Mouse (Mus musculus): Measurements from ENCODE around the gene Klrd1. TPM values are rescaled to one million over a fixed set of nuclear protein-coding genes. Genes with fewer than 3 reads are reported as not detected.
"Not testable (repeated sequence)": the region's sequence is repeated elsewhere in the genome, so short reads cannot be mapped to it uniquely, and the experiment has no call there.

Gene Klrd1
- not detected for total RNA-seq (2021)
- long read RNA-seq, experiment 1: 0 reads
- long read RNA-seq, experiment 2: 0 reads

DNA sequence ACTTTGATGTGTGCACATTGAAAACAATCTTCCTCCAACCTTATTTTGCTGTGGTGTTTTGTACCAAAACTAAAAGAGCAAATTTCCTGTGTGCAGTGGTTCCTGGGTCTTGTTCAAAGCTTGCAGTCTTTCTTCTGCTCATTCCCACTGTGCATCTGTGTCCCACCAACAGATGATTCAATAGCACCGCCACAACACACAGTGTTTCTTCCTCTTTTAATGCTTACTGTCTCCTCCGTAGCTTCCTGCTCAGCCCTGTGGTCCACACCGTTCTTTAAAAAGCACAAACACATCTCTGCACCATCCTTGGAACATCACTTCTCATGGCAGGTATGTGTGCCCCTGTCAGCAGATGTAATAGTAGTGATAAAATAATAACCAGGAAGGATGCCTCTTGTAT lies at the start of gene Klrd1:
Gene Klrd1 (plus strand): TSS at position 275 of the 400 bp plus-strand sequence.
- DNase-seq: no peak

DNA sequence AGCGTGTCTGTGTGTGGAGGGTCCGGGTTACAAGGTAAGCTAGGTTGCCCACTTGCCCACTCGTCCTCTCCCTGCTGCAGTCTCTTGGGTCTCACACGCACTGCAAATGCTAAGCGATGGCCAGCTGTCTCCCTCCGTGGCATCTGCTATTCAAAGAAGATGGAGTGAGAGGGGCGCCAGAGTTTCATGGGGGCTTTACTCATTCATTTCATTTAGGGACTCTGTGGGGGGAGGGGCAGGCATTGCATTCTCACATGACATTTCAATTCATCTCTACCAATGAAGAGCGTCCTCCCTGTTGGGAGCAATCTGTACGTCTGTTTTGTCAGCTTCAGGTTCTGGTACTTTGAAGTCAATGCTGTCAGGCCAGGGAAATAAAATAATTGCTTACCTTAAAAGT lies 49.7 kb upstream of the Klrd1 start:
- DNase-seq: no peak

DNA sequence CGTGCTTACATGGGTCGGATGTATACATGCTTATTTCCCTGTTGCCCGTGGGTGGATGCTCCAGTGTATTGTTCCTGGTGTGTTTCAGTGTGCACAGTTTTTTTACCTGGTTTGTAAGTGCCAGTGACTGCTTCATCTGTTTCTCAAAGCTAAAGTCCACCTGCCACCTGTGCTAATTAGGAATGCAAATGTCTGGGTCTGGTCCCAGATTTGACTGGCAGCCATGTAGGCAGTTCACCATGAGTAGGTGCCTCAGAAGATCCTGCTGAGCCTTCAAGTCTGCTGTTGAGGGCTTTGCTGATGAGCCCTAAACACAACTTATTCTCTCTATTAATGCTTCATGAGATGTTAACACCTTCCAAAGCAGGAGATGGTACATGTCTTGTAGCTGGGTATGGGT lies 49.0 kb upstream of the Klrd1 start:
- no peak for DNase-seq

DNA sequence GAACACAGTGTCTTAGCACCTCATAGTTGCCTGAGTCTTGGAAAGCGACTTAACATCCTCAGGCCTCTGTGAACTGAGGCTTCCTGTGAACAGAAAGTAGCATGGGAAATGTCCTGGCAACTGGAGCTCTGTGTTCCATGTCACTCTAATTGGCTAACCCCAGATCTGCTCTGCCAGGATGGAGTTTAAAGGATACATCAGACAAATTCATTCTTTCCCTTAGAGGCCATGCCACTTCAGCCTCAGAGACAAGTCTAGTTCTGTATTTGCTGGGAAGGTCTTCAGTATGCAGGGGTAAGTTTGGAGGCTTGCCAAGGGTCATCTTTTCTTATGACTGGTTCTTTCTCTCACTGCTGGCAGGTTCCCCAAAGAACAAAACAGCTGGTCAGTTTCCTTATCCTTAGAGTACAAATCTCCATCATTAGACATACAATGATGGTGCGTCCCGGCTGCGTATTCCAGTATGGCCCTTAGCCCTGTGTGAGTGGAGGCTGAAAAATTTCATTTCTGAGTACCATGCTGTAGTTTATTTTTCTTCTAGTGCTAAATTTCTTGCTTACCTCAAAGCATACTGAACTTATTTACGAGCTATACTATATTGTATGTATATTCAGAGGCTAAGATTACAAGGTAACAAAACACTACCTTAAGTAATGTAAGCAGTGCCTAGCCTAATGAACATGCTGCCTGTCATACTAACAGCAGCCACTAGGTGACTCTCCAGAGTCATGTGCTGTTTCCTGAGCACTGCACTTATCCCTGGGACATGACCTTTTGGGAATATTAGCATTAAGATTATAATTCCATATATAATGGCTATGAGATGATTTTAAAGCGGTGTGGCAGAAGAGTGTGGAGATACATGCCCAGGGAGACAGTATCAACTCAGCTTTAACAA lies 47.6 kb upstream of the Klrd1 start:
- DNase-seq: no peak

DNA sequence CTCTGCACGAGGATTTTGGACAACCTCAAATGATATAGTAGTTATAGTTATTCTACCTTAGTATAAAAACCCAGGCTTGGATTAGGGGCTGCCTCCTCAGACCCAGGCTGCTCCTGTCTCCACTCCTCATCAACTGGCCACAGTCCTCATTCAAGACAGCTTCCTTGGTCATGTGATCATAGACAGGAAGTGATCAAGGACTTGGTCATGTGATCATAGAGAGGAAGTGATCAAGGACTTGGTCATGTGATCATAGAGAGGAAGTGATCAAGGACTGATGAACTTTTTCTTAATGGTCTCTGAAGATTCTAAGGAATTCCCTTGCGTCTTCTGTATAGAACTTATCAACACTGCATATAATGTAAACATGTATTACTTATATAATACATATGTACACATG lies 44.3 kb upstream of the Klrd1 start:
- no peak for DNase-seq

DNA sequence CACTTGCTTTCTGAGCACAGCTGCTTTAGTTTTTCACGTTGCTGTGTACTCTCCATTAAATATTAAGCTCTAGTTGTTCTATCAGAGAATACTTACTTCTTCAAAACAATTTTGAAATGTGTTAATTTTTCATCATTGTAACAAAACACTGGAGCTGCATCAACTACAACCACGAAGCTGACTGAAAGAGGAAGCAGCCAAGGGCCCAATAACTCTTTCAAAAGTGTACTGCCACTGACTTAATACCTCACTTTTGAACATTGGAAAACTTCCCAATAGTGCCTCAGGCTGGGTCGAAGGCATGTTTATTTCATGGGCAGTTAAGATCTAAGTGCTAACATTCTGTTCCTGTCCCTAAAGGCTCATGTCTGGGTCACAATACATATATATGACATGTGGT lies 43.6 kb upstream of the Klrd1 start:
- DNase-seq: no peak

DNA sequence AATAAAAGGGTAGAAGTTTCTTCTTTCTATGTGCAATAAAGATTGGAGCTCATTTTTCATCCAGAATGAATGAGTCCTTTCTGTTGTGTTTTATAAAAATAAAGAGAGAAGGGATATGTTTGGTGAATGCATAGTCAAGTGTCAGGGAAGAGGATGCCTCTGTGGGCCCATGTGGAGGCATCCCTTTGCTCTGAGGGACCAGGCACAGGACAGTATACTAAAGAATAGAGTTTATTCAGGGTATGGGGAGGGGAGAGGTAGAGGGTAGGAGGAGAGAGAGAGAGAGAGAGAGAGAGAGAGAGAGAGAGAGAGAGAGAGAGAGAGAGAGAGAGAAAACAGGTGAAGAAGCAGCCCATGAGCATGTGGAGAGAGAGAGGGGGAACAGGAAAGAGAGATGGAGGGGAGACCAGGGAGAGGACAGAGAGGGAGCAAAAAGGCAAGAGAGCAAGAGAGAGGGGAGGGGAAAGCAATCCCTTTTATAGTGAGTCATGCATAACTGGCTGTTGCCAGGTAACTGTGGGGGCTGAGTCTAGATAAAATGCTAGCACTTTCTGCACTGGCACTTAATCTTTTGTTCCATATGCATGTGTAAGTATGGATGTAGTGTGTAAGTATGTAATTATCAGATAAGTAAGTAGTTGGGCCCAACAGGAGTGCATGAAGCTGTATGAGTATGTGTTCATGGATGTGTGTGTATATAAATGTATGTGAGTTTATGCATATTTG lies 34.1 kb upstream of the Klrd1 start:
- DNase-seq: no peak

DNA sequence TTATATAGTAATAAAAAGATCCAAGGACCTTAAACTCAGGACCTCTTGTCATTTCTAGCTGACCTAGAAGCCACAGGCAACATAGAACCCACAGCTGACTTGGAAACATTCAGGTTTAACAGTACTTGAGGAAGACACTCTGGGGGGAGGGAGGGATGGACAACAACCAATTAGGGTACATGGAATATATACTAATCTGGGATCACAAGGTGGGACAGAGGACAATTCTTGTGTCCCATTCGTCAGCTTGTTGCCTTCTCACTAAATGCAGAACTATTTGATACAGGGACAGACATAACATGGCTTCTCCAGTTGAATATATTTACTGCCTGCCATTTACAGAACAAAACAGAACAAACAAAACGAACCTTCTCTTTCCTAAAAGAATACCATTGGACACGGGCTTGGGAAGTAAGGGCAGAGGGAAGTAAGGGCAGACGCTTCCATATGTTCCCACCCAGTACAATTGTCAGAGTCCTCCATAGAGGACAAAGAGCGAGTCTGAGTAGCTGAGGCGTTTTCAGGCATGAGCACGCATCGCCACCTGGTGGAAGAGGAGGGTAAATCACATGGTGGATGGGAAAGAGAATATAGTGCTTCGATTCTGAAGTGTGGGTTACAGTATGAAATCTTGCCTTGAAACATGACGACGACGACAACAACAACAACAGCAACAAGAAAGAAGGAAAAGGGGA lies 32.5 kb upstream of the Klrd1 start:
- peak; percentile 21 for DNase-seq

DNA sequence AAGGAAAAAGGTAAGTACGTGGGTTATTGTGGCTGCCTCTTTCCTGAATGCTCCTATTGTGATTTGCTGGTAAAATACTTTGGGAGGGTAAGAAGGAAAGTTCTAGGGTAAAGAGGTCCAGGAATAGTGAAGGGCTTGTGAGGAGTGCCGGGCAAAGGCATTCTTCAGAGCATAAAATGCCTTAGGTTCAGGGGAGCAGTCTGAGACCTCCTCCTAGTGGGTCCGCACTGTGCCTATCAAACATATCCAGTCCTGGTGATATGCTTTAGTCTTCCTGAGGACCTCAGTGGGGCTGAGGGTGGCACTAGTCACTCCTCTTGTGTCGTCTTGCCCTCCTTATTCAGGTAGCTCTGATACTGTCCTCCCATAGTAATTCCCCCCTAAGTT lies 31.9 kb upstream of the Klrd1 start:
- no peak for DNase-seq

DNA sequence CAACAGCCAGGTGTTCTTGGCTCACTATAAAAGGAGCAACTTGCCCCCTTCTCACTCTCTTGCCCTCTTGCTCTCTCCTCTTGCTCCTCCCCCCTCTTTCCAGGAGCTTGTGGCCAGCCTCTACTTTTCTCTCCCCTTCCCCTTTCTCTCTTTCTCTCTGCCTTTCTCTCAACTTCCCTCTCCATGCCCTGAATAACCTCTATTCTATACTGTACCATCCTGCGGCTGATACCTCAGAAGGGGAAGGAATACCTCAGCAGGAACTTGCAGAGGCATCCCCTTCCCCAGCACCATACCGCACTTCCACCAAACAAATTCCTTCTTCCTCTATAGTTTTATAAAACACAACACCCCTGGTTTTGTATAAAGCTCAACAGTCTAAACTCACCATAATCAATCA lies 26.3 kb upstream of the Klrd1 start:
- no peak for DNase-seq

DNA sequence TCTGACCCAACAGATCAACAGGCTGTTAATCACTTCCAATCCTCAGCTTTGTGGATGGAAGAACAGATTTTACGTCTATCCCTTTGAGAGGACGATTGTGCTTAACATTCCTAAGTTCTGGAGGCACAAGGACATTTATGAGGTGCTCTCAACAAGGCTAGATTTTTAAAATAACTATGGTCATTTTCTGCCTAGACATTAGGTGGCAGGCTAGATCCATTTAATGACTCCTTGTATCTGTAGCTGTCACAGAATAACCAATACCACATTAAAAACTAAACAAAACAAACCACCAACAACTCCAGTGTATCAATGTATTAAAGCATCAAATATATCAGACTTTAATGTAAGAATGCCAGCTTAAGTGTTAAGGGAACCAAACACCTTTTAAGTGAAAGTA lies 16.3 kb upstream of the Klrd1 start:
- DNase-seq: no peak

DNA sequence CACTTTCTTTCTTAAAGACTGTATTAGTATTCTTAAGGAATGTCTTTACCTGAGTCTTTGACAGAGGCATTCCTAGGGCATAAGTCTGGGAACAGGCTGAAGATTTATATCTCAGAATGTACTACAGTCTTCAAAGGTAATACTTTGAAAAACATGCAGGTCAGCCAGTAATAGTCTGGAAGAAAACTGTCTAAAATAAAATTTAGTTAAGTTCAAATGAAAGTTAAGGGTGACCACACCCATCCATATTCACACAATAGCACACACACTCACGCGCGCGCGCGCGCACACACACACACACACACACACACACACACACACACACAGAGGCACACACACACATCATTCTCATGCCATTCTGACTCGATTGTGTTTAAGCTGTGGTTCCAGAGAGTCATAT lies 14.0 kb upstream of the Klrd1 start, which contains the start of gene Klre1:
Gene Klre1 (plus strand): TSS at position 301 of the 400 bp plus-strand sequence.
- no peak for DNase-seq

DNA sequence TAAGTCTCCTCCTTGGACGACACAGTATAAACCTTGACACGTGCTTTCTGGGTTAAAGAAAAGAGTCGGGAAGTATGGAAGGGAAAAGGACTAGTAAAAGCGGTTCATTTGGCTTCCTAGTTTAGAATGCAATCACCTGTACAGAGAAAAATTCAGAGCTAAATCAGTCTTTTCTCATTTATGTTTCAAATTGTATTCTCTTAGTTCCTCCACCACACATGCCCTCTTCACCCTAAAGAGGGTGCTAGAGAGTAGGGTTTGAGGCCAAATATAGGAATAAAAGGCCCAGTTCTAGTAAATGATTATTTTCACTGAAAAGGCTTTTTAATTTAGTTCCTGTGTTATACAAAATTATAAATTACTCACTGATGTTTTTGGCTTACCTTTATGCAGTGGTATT lies 10.3 kb upstream of the Klrd1 start:
- no peak for DNase-seq

DNA sequence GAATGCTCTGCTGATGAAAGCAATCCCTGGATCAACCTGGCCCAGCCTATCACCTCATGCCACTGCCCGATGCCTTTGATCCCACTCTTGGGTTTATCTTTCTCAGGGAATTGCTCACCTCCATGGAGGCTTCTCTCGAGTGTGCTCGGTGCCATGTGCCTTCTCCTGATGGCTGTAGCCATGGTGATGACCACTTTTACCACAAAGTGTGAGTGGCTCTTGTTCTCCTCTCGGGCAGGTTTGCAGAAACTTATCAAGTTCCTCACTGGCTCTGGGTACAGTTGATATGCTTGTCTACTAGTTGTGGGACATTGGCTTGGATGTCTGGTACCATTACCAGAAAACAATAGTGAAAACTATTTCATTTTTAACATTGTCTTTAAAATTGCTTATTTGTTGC lies 9.7 kb upstream of the Klrd1 start:
- no peak for DNase-seq

DNA sequence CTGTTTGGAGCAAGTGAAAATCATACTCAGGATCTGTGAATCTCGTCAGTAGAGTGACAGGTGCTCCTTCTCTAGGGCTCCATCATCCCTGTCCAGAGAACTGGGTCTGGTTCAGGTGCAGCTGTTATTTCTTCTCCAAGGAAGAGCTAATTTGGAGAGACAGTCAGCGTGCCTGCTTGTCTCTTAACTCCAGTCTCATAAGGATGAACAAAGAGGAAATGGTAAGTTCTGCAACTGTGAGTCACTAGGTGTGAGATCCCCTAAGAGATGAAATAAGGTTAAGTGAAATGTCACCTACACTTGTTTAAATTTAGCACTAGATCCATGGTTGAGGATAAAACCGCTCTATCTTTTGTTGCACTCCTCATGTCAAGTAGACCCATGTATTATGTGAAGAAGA lies 8.6 kb upstream of the Klrd1 start:
- DNase-seq: no peak

DNA sequence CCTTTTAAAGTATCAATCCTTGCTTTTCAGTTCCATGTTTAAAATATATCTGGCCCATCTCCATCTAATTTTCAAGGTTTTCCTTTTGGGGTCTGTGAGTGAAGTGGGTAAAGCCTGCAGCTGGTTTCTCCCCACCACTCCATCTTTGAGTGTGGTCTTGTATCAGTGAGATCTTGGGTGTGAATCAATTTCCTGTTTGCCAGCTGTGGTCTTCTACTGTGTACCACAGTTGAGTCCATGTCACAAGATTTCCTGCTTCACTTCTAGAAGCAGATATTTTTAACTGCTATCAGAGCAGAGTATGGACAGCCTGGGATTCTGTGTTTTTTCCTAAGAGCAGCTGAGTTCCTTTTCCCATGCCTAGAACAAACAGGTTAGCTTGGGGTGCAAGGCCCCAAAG lies 16.8 kb downstream of the Klrd1 start:
- no peak for DNase-seq

DNA sequence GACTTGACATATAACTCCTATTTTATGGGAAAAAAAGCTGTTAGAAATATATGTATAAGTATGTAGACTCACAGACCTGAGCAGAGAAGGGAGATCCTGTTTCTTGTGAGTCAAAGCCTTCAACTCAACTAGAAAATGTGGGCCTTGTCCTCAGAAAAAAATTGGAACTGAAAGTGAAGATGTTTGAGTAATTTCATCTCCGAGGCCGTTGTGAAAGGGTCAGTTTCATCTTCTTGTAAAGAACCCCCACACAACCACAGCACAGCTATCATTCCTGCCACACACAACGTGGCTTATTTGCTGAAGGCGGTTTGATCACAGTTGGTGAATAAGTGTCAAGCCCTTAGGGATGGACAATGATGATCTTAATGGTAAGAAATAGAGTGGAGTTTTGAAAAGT lies 32.2 kb downstream of the Klrd1 start, which contains the start of gene Klrk1:
Gene Klrk1 (minus strand): TSS at position 130 of the 400 bp plus-strand sequence.
- no peak for DNase-seq

DNA sequence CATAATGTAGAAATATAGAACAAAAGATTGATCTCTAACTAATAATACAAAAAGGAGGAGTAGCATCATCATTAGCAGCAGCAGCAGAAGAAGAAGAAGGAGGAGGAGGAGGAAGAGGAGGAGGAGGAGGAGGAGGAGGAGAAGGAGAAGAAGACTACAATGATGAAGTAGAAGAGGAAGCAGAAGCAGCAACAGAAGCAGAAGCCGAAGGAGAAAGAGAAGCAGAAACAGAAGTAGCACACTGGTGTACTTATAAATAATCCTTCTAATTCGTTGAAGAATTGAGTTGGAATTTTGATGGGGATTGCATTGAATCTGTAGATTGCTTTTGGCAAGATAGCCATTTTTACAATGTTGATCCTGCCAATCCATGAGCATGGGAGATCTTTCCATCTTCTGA lies 39.5 kb downstream of the Klrd1 start:
- not testable (repeated sequence) for DNase-seq

DNA sequence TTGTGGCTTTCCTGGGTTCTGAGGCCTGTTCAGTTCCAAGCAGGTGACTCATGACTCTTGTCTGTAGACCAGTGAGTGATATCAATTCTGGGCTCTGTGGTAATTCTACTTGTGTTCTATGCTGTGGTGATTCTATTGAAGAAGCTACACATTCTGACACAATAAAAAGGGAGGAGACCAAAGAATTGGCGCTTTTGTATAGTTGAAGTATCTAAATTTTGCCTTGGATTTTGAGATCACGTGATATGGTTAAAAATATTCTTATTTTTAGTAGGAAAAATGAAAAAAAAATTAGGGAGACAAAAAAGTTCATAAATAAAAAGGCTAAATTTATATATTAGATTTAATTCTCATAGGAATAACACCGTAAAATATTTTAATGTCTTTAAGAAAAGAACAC lies 51.7 kb downstream of the Klrd1 start, which contains the start of gene Klrc3:
Gene Klrc3 (minus strand): TSS at position 101 of the 400 bp plus-strand sequence.
- not testable (repeated sequence) for DNase-seq

DNA sequence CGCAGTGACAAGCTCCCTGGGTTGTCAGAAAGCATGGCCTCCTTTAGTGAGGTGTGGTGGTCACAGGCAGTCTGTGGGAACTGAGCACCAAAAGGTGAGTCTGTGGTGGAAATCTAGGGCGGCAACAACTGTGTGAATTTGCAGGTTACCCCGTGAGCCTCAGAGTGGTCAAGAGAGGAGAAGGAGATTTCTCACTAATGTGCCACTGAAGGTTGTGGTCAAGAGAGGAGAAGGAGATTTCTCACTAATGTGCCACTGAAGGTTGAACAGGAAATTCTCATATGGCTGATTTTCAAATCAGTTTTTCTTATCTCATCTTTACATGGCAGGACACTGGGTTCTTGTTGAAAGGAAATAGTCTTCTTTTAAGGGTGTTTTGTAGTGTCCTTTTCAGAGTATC lies 52.5 kb downstream of the Klrd1 start:
- DNase-seq: not testable (repeated sequence)
